Mouse (Mus musculus) embryonic facial prominence, embryonic 11.5 days (tissue): ENCODE results near the gene Pdia3. TPM values are rescaled to one million over a fixed set of nuclear protein-coding genes. Genes with fewer than 3 reads are reported as not detected.

Experiments
- ATAC-seq: fragments of 200-750 bp; cut with Nextera tagmentation; replicated peaks from 2 replicates; pipeline ENCODE4 v1.8.0; 2017; ENCODE audit warnings: low read depth; ENCODE audit not compliant: insufficient number of reproducible peaks, low FRiP score, low TSS enrichment
- DNase-seq: peaks from one replicate; pipeline ENCODE4 v3.0.0-alpha.2; 2015; ENCODE audit warnings: low spot score
- H3K27ac ChIP-seq: fragments of 300-500 bp; sonication (generic); replicated peaks from 2 replicates; pipeline ENCODE4 v1.5.1; 2014; ENCODE audit warnings: mild to moderate bottlenecking, low read depth, low read length, control low read depth
- H3K27me3 ChIP-seq: fragments of 300-500 bp; sonication (generic); 2 replicates; pipeline ENCODE4 v1.6.1; 2014; ENCODE audit warnings: mild to moderate bottlenecking, low read length, moderate library complexity, mixed read lengths; ENCODE audit not compliant: control insufficient read depth, insufficient read depth
- H3K36me3 ChIP-seq: fragments of 300-500 bp; sonication (generic); replicated peaks from 2 replicates; pipeline ENCODE4 v1.6.1; 2014; ENCODE audit warnings: low read depth, mild to moderate bottlenecking, low read length, moderate library complexity, mixed read lengths; ENCODE audit not compliant: control insufficient read depth, insufficient read depth
- H3K4me1 ChIP-seq: fragments of 300-500 bp; sonication (generic); 2 replicates; pipeline ENCODE4 v1.6.1; 2014; ENCODE audit warnings: low read length, mixed read lengths; ENCODE audit not compliant: control insufficient read depth, insufficient read depth
- H3K4me2 ChIP-seq: fragments of 300-500 bp; sonication (generic); 2 replicates; pipeline ENCODE4 v1.6.1; 2014; ENCODE audit warnings: low read depth, mild to moderate bottlenecking, control low read depth, low read length, moderate library complexity
- H3K4me3 ChIP-seq: fragments of 300-500 bp; sonication (generic); 2 replicates; pipeline ENCODE4 v1.5.1; 2014; ENCODE audit warnings: low read depth, low read length, control low read depth
- H3K9ac ChIP-seq: fragments of 300-500 bp; sonication (generic); replicated peaks from 2 replicates; pipeline ENCODE4 v1.6.1; 2014; ENCODE audit warnings: mild to moderate bottlenecking, control low read depth, low read length
- H3K9me3 ChIP-seq: fragments of 300-500 bp; sonication (generic); replicated peaks from 2 replicates; pipeline ENCODE4 v1.6.1; 2016; ENCODE audit warnings: mild to moderate bottlenecking, low read length, inconsistent platforms, mixed read lengths; ENCODE audit not compliant: control insufficient read depth
- WGBS: fragments of 180-500 bp; shearing (Covaris S2); extraction: QIAGEN DNeasy Blood & Tissue Kit; methylation state at CpG from one replicate; pipeline ENCODE4 v1.1.7; 2014; 5-methylcytosine and 5-hydroxymethylcytosine counted together
- polyA plus RNA-seq: library from polyadenylated mRNA; unstranded; fragments of >200 nt; fragmentation: Nextera tagmentation; extraction: Ambion mirVana; gene quantifications from 2 replicates; pipeline ENCODE4 v1.2.1, GENCODE M21; 2014

Gene Pdia3
- polyA plus RNA-seq, 1 experiment from 2014 or later, result 609 TPM

DNA sequence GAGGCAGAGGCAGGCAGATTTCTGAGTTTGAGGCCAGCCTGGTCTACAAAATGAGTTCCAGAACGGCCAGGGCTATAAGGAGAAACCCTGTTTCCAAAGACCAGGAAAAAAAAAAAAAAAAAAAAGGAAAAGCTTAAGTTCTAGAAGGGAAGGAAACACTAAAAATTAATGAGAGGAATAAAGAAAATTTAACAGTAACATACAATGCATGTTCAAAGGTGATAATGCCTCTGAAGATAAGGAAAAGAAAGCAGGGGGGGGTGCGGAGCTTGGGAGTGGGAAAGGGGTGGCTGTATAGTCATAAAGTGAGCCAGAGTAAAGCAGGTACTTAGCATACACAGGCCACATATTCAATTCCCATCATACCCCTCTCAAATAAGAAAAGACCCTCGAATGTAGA is 31.5 kb downstream of the Pdia3 start:
- H3K4me1 ChIP-seq, result no peaks in the 10 kb centered on the region
- H3K27me3 ChIP-seq, result no peaks in the 10 kb centered on the region
- H3K4me3 ChIP-seq, result no peak overlapping the region
- ATAC-seq (no peak), DNase-seq (no peak)
- H3K9ac ChIP-seq, result no peak overlapping the region
- H3K4me2 ChIP-seq, result no peak overlapping the region
- H3K9me3 ChIP-seq, result no peaks in the 10 kb centered on the region
- 82% methylated on average over 3 of the region's 3 CpGs for WGBS
- no peaks in the 10 kb centered on the region for H3K36me3 ChIP-seq
- no peak overlapping the region for H3K27ac ChIP-seq

GRCm38 (mm10) chr2:121446506-121446905 is 32.9 kb downstream of the Pdia3 start:
- H3K4me2 ChIP-seq, result no peak overlapping the region
- H3K9ac ChIP-seq, result no peak overlapping the region
- no peaks in the 10 kb centered on the region for H3K36me3 ChIP-seq
- no peak overlapping the region for H3K27ac ChIP-seq
- DNase-seq, result no peak
- H3K27me3 ChIP-seq, result no peaks in the 10 kb centered on the region
- 78% methylated on average over 4 of the region's 4 CpGs for WGBS
- H3K4me3 ChIP-seq, result no peak overlapping the region
- no peak for ATAC-seq
- H3K4me1 ChIP-seq, result no peaks in the 10 kb centered on the region
- no peaks in the 10 kb centered on the region for H3K9me3 ChIP-seq

DNA sequence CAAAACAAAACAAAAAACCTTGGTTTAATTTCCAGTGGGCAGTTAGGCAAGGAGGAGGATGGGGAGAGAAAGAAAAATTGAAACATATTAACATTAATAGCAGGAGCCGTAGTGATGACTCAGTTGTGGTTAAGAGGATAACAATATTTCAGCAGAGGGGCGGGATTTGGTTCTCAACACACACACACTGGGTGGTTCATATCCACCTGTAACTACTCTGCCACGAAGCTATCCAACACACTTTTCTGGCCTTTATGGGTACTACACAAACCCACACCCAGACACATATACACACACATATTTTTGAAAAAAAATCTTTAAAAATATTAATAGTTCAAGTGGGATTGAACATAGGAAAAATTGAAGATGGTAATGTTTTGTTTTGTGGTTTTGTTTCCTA is 33.4 kb downstream of the Pdia3 start:
- Histone ChIP-seq H3K4me2 (no peak overlapping the region), H3K9me3 (no peaks in the 10 kb centered on the region), H3K27me3 (no peaks in the 10 kb centered on the region), H3K9ac (no peak overlapping the region), H3K4me3 (no peak overlapping the region), H3K4me1 (no peaks in the 10 kb centered on the region), H3K36me3 (no peaks in the 10 kb centered on the region), H3K27ac (no peak overlapping the region)
- 91% methylated on average over 3 of the region's 3 CpGs for WGBS
- DNase-seq (no peak), ATAC-seq (no peak)

GRCm38 (mm10) chr2:121448136-121448535 is 34.6 kb downstream of the Pdia3 start:
- H3K27ac ChIP-seq, result peak overlapping the region; percentile 72; the same call in 1 of the 2 replicates
- H3K4me3 ChIP-seq, result peak overlapping the region; percentile 98
- 17% methylated on average over 9 of the region's 9 CpGs for WGBS
- H3K36me3 ChIP-seq, result no peaks in the 10 kb centered on the region; the same call in 1 of the 2 replicates
- DNase-seq, result peak; percentile 64
- H3K4me1 ChIP-seq, result no peaks in the 10 kb centered on the region
- no peaks in the 10 kb centered on the region for H3K9me3 ChIP-seq
- H3K9ac ChIP-seq, result peak overlapping the region; percentile 52
- no peak for ATAC-seq
- peak overlapping the region; percentile 65 for H3K4me2 ChIP-seq
- H3K27me3 ChIP-seq, result no peaks in the 10 kb centered on the region

DNA sequence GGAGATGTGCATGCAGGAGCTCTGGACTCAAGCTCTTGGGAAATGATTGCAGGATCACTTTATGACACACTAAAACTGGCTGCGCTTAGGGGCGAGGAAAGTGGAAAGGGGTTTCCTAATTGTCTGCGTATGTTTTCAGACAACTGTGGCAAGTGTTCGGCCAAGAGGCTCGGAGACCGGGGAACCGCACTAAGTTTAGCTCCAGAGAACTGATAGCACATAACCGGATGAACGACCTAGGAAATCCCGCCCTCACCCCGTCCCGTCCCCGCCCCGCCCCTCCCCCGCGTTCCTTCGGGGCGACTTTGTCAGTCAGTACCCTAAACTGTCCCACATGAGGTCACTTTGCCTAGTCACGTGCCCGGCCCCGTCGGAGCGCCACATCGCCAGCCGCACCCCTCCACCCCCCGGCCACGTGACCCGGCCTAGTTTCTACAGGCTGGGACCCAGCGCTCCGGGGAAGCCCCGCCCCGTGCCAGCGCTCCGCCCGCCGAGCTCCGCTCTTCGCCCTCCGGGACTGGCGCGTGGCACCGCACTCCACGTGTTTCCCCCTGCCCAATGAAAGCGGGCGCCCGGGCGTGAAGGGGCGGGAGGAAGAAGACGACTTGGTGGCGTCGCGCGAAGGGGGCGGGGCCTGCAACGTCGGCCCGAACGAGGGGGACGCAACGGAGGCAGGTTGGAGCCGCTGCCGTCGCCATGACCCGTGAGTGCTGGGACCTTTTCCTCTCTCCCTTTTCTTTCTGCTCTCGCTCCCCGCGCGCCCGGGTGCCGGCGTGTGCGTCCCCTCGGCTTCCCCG is 35.4 kb downstream of the Pdia3 start, which contains the start of gene Serf2:
TSS of gene Serf2 (plus strand) at position 457 of the 797 bp plus-strand sequence.
- H3K4me1 ChIP-seq, result no peaks in the 10 kb centered on the region
- H3K9ac ChIP-seq, result peak within 1 kb of the TSS; percentile 96
- DNase-seq (peak; percentile 99), ATAC-seq (peak; percentile 97)
- H3K27ac ChIP-seq, result peak within 1 kb of the TSS; percentile 77
- H3K27me3 ChIP-seq, result no peaks in the 10 kb centered on the region
- no peaks in the 10 kb centered on the region for H3K9me3 ChIP-seq
- H3K36me3 ChIP-seq, result no peaks in the 10 kb centered on the region; the same call in 1 of the 2 replicates
- WGBS, result under 1% methylated on average over 58 of the region's 74 CpGs
- peak within 1 kb of the TSS; percentile 65 for H3K4me2 ChIP-seq
- peak within 1 kb of the TSS; percentile 98 for H3K4me3 ChIP-seq

DNA sequence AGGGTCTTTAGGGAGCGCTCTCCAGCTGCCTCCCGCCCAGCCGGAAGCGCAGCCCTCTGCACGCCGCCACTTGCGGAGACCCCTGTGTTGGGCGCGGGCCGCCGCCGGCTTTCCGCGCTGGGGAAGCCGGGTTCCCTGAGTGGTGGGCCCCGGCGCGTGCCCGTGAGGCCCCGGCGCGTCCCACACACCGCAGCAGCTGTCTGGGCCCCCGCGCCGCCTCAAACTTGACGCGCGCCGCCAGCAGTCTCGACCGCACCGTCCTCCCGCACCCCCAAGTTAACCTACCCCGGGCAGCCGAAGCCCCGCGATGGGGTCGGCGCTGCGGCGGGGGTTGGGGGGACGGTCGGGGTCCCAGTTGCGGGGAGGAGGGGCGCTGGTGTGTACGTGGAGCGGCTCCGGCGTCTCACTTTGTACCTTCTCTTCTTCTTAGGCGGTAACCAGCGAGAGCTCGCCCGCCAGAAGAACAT is 36.0 kb downstream of the Pdia3 start:
- ATAC-seq, result peak; percentile 68
- DNase-seq, result no peak
- Histone ChIP-seq H3K9me3 (no peaks in the 10 kb centered on the region), H3K9ac (peak overlapping the region; percentile 96), H3K27me3 (no peaks in the 10 kb centered on the region), H3K4me2 (peak overlapping the region; percentile 65), H3K4me1 (no peaks in the 10 kb centered on the region), H3K27ac (peak overlapping the region; percentile 77), H3K36me3 (no peaks in the 10 kb centered on the region; the same call in 1 of the 2 replicates), H3K4me3 (peak overlapping the region; percentile 98)
- under 1% methylated on average over 49 of the region's 54 CpGs for WGBS

DNA sequence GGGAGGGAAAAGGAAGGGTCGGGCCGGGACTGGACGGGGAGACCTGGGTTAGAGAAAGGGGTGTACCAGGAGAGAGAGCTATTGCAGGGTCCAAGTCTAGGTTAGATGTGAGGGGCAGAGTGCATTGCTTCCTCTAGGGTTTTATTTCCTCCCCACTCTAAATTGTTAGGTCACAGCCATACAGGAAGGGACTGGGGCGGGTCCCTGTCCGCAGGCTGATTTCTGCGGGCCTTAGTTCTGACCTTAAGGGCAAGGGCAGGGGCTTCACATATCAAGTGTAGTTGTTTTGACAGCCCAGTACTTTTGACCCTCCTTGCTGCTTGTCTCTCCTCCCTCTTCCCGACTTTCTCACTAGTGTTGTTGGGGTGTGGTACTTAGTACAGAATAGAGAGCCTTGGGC is 36.5 kb downstream of the Pdia3 start:
- 5% methylated on average over 7 of the region's 7 CpGs for WGBS
- Histone ChIP-seq H3K9me3 (no peaks in the 10 kb centered on the region), H3K27ac (peak overlapping the region; percentile 77; the same call in 1 of the 2 replicates), H3K4me3 (peak overlapping the region; percentile 98), H3K4me2 (peak overlapping the region; percentile 65), H3K27me3 (no peaks in the 10 kb centered on the region), H3K36me3 (no peaks in the 10 kb centered on the region; the same call in 1 of the 2 replicates), H3K4me1 (no peaks in the 10 kb centered on the region), H3K9ac (peak overlapping the region; percentile 96)
- no peak for ATAC-seq
- DNase-seq, result no peak

DNA sequence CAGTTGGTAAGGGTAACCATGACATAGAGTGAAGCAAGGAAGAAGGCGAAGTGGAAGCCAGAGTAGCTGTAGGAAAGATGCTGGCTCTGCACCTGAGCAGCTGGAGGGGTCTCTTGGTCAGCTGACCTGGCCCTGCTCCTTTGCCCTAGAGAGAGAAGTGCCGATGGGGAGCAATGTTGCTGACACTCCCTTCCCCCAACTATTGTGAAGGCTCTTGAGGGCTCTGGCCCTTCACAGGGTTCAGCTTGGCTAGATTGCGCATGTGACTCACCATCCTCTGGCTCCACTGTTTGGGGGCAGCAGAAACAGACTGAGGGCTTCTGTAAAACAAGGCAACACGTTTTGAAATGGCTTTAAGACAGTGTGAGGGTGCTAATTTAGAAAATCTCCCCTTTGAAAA is 38.8 kb downstream of the Pdia3 start:
- Histone ChIP-seq H3K36me3 (no peaks in the 10 kb centered on the region; the same call in 1 of the 2 replicates), H3K27ac (no peak overlapping the region), H3K4me1 (no peaks in the 10 kb centered on the region), H3K4me3 (no peak overlapping the region), H3K9ac (no peak overlapping the region), H3K9me3 (no peaks in the 10 kb centered on the region), H3K4me2 (no peak overlapping the region), H3K27me3 (no peaks in the 10 kb centered on the region)
- WGBS, result 90% methylated on average over 4 of the region's 4 CpGs
- DNase-seq (no peak), ATAC-seq (no peak)
